ENCODE assay signal across 8 mouse cellular contexts in the genomic region with DNA sequence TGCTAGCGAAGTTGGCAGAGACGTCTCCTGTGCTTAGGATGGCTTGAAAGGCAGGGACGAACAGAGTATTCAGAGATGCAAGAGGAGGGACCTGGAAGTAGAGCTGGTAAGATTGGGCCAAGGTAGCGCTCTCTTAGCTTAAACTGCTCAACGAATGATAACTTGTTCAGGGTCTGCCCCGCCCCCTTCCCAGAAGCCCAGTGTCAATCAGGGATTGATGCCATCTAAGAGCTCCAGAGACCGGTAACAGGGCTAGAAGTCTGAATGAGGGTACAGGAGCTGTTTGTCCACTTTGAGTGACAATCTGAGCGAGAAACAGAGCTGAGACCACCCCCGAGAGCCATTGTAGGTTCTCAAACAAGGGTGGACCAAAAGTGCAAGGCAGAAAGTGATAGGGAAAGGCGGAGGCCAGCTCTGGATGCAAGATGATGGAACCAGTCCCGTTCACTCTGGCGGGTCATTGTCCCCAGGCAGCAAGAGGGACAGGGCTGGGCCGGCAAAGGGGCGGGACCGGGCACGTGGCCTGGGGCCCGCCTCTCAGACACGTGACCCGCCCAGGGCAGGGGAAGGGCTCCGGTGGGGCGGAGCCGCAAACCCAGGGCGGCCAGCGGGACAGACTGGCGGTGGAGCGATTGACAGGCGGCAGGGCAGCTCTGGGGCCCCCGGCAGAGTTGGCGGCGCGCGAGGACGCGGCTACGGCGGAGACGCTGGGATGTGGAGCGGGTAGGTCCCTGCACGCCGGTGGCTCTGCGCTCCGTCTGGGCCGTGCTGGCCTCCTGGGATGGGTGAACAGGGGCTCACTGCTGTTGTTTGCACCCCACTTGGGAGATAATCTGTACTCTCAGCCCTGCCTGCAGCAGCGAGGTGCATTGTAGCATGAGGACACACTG. TPM values are rescaled to one million over a fixed set of nuclear protein-coding genes. Genes with fewer than 3 reads are reported as not detected.
A peak's percentile ranks its signal among the peaks of the same experiment; 100 is the strongest.
DNase-seq lines count a peak whose midpoint lies in the region; ATAC-seq lines count a peak whose summit lies in the region.

No protein-coding gene starts in this region.

- H3K4me3 ChIP-seq in hindbrain, embryonic 12.5 days = peak overlapping the region; percentile 55

- peak overlapping the region; percentile 63 for H3K9ac ChIP-seq in hindbrain, embryonic 12.5 days

- peak; percentile 97 for ATAC-seq in hindbrain, embryonic 12.5 days (ENCODE audit: low FRiP score)

- H3K27ac ChIP-seq in hindbrain, embryonic 12.5 days = peak overlapping the region; percentile 76

- peak overlapping the region; percentile 85 for H3K4me2 ChIP-seq in hindbrain, embryonic 12.5 days (replicated peaks)

- H3K27me3 ChIP-seq in hindbrain, embryonic 12.5 days = peaks cover 8% of the 10 kb centered on the region

- H3K9me3 ChIP-seq in hindbrain, embryonic 12.5 days (replicated peaks) = no peaks in the 10 kb centered on the region

- H3K4me1 ChIP-seq in hindbrain, embryonic 12.5 days = peaks cover 32% of the 10 kb centered on the region

- no peaks in the 10 kb centered on the region for H3K36me3 ChIP-seq in hindbrain, embryonic 12.5 days

- peak; percentile 70 for DNase-seq in MN1 (ENCODE audit: low spot score)
- peak; percentile 86 to 93 for DNase-seq in cerebellum, postnatal 10 days
- DNase-seq in frontal cortex, postnatal 14 days (ENCODE audit: low spot score in 2 of 2) = peak; percentile 72 to 74
- DNase-seq in layer of hippocampus, postnatal 36 days = peak; percentile 83 to 87
- peak; percentile 93 for DNase-seq in lung, postnatal 25 days (ENCODE audit: low spot score)
- DNase-seq in ovary, postnatal 36 days (ENCODE audit: low spot score) = peak; percentile 92
- peak; percentile 58 for DNase-seq in thymus, postnatal 25 days

- WGBS in hindbrain, embryonic 12.5 days = 5% methylated on average over 43 of the region's 44 CpGs

RNA-seq across cellular contexts. Expression of a gene that starts 16.4 kb away (rescaled TPM):
- polyA plus RNA-seq in hindbrain, embryonic 12.5 days (2016; fragmentation: Nextera tagmentation; extraction: Ambion mirVana) = 35.4 and 40.0 TPM in 2 replicates
- 10 to 100 TPM in 1 of 2 experiments, 1 to 10 TPM in 1; 8.9 to 10.4 TPM for total RNA-seq in layer of hippocampus, postnatal 36 days (2021)

RNA-seq across cellular contexts. Expression of a gene that starts 16.4 kb away (rescaled TPM):
- 0.94 and 1.1 TPM in 2 replicates for polyA plus RNA-seq in hindbrain, embryonic 12.5 days (2016; fragmentation: Nextera tagmentation; extraction: Ambion mirVana)
- total RNA-seq in layer of hippocampus, postnatal 36 days (2021) = under 1 TPM; 0.52 to 0.58 TPM

RNA-seq across cellular contexts. Expression of a gene that starts 23.5 kb away (rescaled TPM):
- polyA plus RNA-seq in hindbrain, embryonic 12.5 days (2016; fragmentation: Nextera tagmentation; extraction: Ambion mirVana) = 13.1 and 16.6 TPM in 2 replicates
- total RNA-seq in layer of hippocampus, postnatal 36 days (2021) = 10 to 100 TPM; 24.3 to 24.5 TPM

RNA-seq across cellular contexts. Expression of a gene that starts 37.5 kb away (rescaled TPM):
- 1,445 and 1,581 TPM in 2 replicates for polyA plus RNA-seq in hindbrain, embryonic 12.5 days (2016; fragmentation: Nextera tagmentation; extraction: Ambion mirVana)
- total RNA-seq in layer of hippocampus, postnatal 36 days (2021) = 1,000 to 10,000 TPM; 2,856 to 3,180 TPM

Comparison
In these comparisons a context has a peak if more than half of its experiments do, and no peak if none do; other contexts are left out.
1. Peak in every context shown above with its lines: DNase-seq, ATAC-seq, H3K4me3 ChIP-seq and H3K27ac ChIP-seq.